8 mouse cellular contexts compared by ENCODE assay signal in genomic region chr6:83349274-83349958, GRCm38 (mm10). TPM values are rescaled to one million over a fixed set of nuclear protein-coding genes. Genes with fewer than 3 reads are reported as not detected.
DNase-seq lines count a peak whose midpoint lies in the region; ATAC-seq and TF ChIP-seq lines count a peak whose summit lies in the region.

No protein-coding gene starts in this region.

- peak overlapping the region; percentile 96 for H3K27ac ChIP-seq in brown adipose tissue, adult 24 weeks (replicated peaks; ENCODE audit: low read depth, low read length)
- peak overlapping the region; percentile 51 for H3K27ac ChIP-seq in heart, embryonic 13.5 days (replicated peaks)
- peak overlapping the region; percentile 83 for H3K27ac ChIP-seq in liver, embryonic 11.5 days (ENCODE audit: low read depth, low read length)

- H3K27me3 ChIP-seq in heart, embryonic 13.5 days (replicated peaks): no peaks in the 10 kb centered on the region
- H3K27me3 ChIP-seq in liver, embryonic 11.5 days (replicated peaks; ENCODE audit: control insufficient read depth, insufficient read depth, low read length): no peaks in the 10 kb centered on the region
- no peaks in the 10 kb centered on the region for H3K27me3 ChIP-seq in myocyte (ENCODE audit: control insufficient read depth, insufficient read depth, insufficient read length)

- H3K4me1 ChIP-seq in brown adipose tissue, adult 24 weeks (ENCODE audit: control insufficient read depth, insufficient read depth, insufficient read length, low read length): peaks cover 7% of the 10 kb centered on the region
- peaks cover 24% of the 10 kb centered on the region for H3K4me1 ChIP-seq in heart, embryonic 13.5 days
- H3K4me1 ChIP-seq in liver, embryonic 11.5 days (replicated peaks; ENCODE audit: control insufficient read depth, insufficient read depth, low read length): peaks cover 24% of the 10 kb centered on the region

- peaks cover 10% of the 10 kb centered on the region for H3K79me2 ChIP-seq in myocyte (ENCODE audit: control insufficient read depth, insufficient read depth)

- peak overlapping the region; percentile 93 for H3K4me2 ChIP-seq in heart, embryonic 13.5 days
- H3K4me2 ChIP-seq in liver, embryonic 11.5 days: peak overlapping the region; percentile 73
- peak overlapping the region; percentile 77 for H3K4me2 ChIP-seq in myocyte (ENCODE audit: low read depth)

- WGBS in heart, embryonic 13.5 days: 1% methylated on average over 44 of the region's 53 CpGs
- WGBS in liver, embryonic 11.5 days: under 1% methylated on average over 53 of the region's 53 CpGs

- peaks cover 27% of the 10 kb centered on the region for H3K36me3 ChIP-seq in heart, embryonic 13.5 days
- H3K36me3 ChIP-seq in liver, embryonic 11.5 days (ENCODE audit: control insufficient read depth, insufficient read depth, low read length): peaks cover 7% of the 10 kb centered on the region
- no peaks in the 10 kb centered on the region for H3K36me3 ChIP-seq in myocyte (ENCODE audit: control insufficient read depth, insufficient read depth)

- peak overlapping the region; percentile 68 for H3ac ChIP-seq in myocyte (ENCODE audit: control insufficient read depth, insufficient read length)

- H3K9me3 ChIP-seq in heart, embryonic 13.5 days: no peaks in the 10 kb centered on the region
- no peaks in the 10 kb centered on the region for H3K9me3 ChIP-seq in liver, embryonic 11.5 days (ENCODE audit: control insufficient read depth, low read length)

- DNase-seq in CD4-positive, CD25-positive, alpha-beta regulatory T cell, adult 2 months (ENCODE audit: low read depth, low spot score): peak; percentile 92
- peak; percentile 95 for DNase-seq in kidney, postnatal 10 days
- DNase-seq in liver, embryonic 11.5 days (ENCODE audit: low spot score): peak; percentile 94
- peak; percentile 98 to 100 for DNase-seq in spleen, postnatal 4 days (ENCODE audit: low spot score in 2 of 2)

- ATAC-seq in erythroid progenitor cell, adult 5-6 weeks (replicated peaks; ENCODE audit: low FRiP score, poor library complexity, severe bottlenecking): peak; percentile 78
- peak; percentile 86 for ATAC-seq in heart, embryonic 13.5 days (ENCODE audit: extremely low read depth, insufficient number of reproducible peaks, low FRiP score, low TSS enrichment)
- ATAC-seq in liver, embryonic 11.5 days (replicated peaks; ENCODE audit: low FRiP score): peak; percentile 83

- peak; percentile 98 for TF ChIP-seq POLR2A in myocyte (IDR thresholded peaks at IDR 0.05; ENCODE audit: insufficient read length, low read depth)

- peak overlapping the region; percentile 96 for H3K9ac ChIP-seq in heart, embryonic 13.5 days
- H3K9ac ChIP-seq in liver, embryonic 11.5 days (ENCODE audit: low read depth, low read length): peak overlapping the region; percentile 91

- H3K4me3 ChIP-seq in brown adipose tissue, adult 24 weeks (ENCODE audit: insufficient read depth, low read depth, low read length): peak overlapping the region; percentile 95
- peak overlapping the region; percentile 89 for H3K4me3 ChIP-seq in heart, embryonic 13.5 days
- peak overlapping the region; percentile 74 for H3K4me3 ChIP-seq in liver, embryonic 11.5 days (ENCODE audit: low read depth, low read length)
- H3K4me3 ChIP-seq in myocyte: peak overlapping the region; percentile 38

TF ChIP-seq in myocyte, 11 proteins besides CTCF, POLR2A, EP300 and RAD21:
- TF ChIP-seq MYOG (IDR thresholded peaks at IDR 0.05; ENCODE audit: control insufficient read depth in 1 of 3, insufficient read depth in 1 of 3, insufficient read length in 2 of 3, low read depth in 2 of 3): peak in 2 of 3 experiments; percentile 37 to 58
- TF ChIP-seq E2F4 (IDR thresholded peaks at IDR 0.05; ENCODE audit: insufficient read depth): peak; percentile 15
- TF ChIP-seq POLR2AphosphoS2 (IDR thresholded peaks at IDR 0.05; ENCODE audit: insufficient read length, low read depth): peak; percentile 96
- TF ChIP-seq MYOD1 (IDR thresholded peaks at IDR 0.05; ENCODE audit: control insufficient read depth in 1 of 3, insufficient read length in 2 of 3, low read depth in 2 of 3): peak in 1 of 3 experiments; percentile 57
- TF ChIP-seq REST (IDR thresholded peaks at IDR 0.05; ENCODE audit: insufficient read depth, insufficient read length): peak; percentile 21
- TF ChIP-seq TCF3 (IDR thresholded peaks at IDR 0.05; ENCODE audit: insufficient read length, low read depth): peak; percentile 10
- no peak for TF ChIP-seq CEBPB (IDR thresholded peaks at IDR 0.05; ENCODE audit: insufficient read depth, poor library complexity, severe bottlenecking)
- TF ChIP-seq USF1 (IDR thresholded peaks at IDR 0.05; ENCODE audit: low read depth): no peak
- TF ChIP-seq SRF (IDR thresholded peaks at IDR 0.05; ENCODE audit: control insufficient read depth, insufficient read length, low read depth): peak; percentile 59
- TF ChIP-seq MAX (IDR thresholded peaks at IDR 0.05; ENCODE audit: low read depth): no peak
- TF ChIP-seq TCF12 (IDR thresholded peaks at IDR 0.05; ENCODE audit: insufficient read depth, poor library complexity, severe bottlenecking): no peak

RNA-seq across cellular contexts. Expression of gene Bola3, which starts 0.5 kb away (rescaled TPM):
- polyA plus RNA-seq in brown adipose tissue, adult 24 weeks (2012; ENCODE audit: insufficient read depth, insufficient read length, missing spikeins): 671 and 946 TPM in 2 replicates
- total RNA-seq in erythroid progenitor cell, adult 5-6 weeks (2015; ENCODE audit: low replicate concordance): 187 and 245 TPM in 2 replicates
- 109 and 149 TPM in 2 replicates for total RNA-seq in erythroid progenitor cell, adult 5-6 weeks (2017; ENCODE audit: low replicate concordance)
- 233 and 264 TPM in 2 replicates for polyA plus RNA-seq in heart, embryonic 13.5 days (2015; fragmentation: Nextera tagmentation; extraction: Ambion mirVana)
- polyA plus RNA-seq in liver, embryonic 11.5 days (2014; fragmentation: Nextera tagmentation; extraction: Ambion mirVana): 307 and 333 TPM in 2 replicates
- 104 TPM for polyA plus RNA-seq in myocyte (2012; fragmentation: generic; extraction: Trizol)

RNA-seq across cellular contexts. Expression of gene Mob1a, which starts 23.6 kb away (rescaled TPM):
- polyA plus RNA-seq in brown adipose tissue, adult 24 weeks (2012; ENCODE audit: insufficient read depth, insufficient read length, missing spikeins): 38.1 and 43.1 TPM in 2 replicates
- total RNA-seq in erythroid progenitor cell, adult 5-6 weeks (2015; ENCODE audit: low replicate concordance): 94.3 and 94.8 TPM in 2 replicates
- 88.7 and 102 TPM in 2 replicates for total RNA-seq in erythroid progenitor cell, adult 5-6 weeks (2017; ENCODE audit: low replicate concordance)
- polyA plus RNA-seq in heart, embryonic 13.5 days (2015; fragmentation: Nextera tagmentation; extraction: Ambion mirVana): 30.4 and 30.7 TPM in 2 replicates
- 78.5 and 84.8 TPM in 2 replicates for polyA plus RNA-seq in liver, embryonic 11.5 days (2014; fragmentation: Nextera tagmentation; extraction: Ambion mirVana)
- 22.8 TPM for polyA plus RNA-seq in myocyte (2012; fragmentation: generic; extraction: Trizol)

RNA-seq across cellular contexts. Expression of gene Mthfd2, which starts 23.7 kb away (rescaled TPM):
- 5.2 and 7.4 TPM in 2 replicates for polyA plus RNA-seq in brown adipose tissue, adult 24 weeks (2012; ENCODE audit: insufficient read depth, insufficient read length, missing spikeins)
- 34.8 and 56.6 TPM in 2 replicates for total RNA-seq in erythroid progenitor cell, adult 5-6 weeks (2015; ENCODE audit: low replicate concordance)
- 37.2 and 37.9 TPM in 2 replicates for total RNA-seq in erythroid progenitor cell, adult 5-6 weeks (2017; ENCODE audit: low replicate concordance)
- polyA plus RNA-seq in heart, embryonic 13.5 days (2015; fragmentation: Nextera tagmentation; extraction: Ambion mirVana): 27.6 and 30.9 TPM in 2 replicates
- 119 and 120 TPM in 2 replicates for polyA plus RNA-seq in liver, embryonic 11.5 days (2014; fragmentation: Nextera tagmentation; extraction: Ambion mirVana)
- polyA plus RNA-seq in myocyte (2012; fragmentation: generic; extraction: Trizol): 260 TPM

Comparison
In these comparisons a context has a peak if more than half of its experiments do, and no peak if none do; other contexts are left out.
1. Peak in every context shown above with its lines: DNase-seq, ATAC-seq, H3K4me3 ChIP-seq and H3K27ac ChIP-seq.
2. H3K4me3 ChIP-seq: peak in every context shown above with its lines; median percentile 95 in brown adipose tissue, adult 24 weeks; 89 in heart, embryonic 13.5 days; 74 in liver, embryonic 11.5 days; 38 in myocyte.